Mouse (Mus musculus) spleen, adult 10 weeks (tissue): Measurements from ENCODE around the gene Lztr1. TPM values are rescaled to one million over a fixed set of nuclear protein-coding genes. Genes with fewer than 3 reads are reported as not detected.

Experiments
- polyA plus RNA-seq: library from polyadenylated mRNA; stranded (reverse); fragments of 350-450 nt; fragmentation: Illumina TruSeq; extraction: RNeasy Lipid Tissue Mini Kit (QIAGEN cat#74804); gene quantifications from one replicate; pipeline ENCODE4 v1.2.3, GENCODE M21; 2015; ENCODE audit warnings: low replicate concordance; ENCODE audit not compliant: insufficient read depth

Gene Lztr1
- polyA plus RNA-seq, result 43.9 TPM

GRCm38 (mm10) chr16:17508546-17509239, at the start of gene Lztr1:
Gene Lztr1, plus strand, starts transcription at chr16:17508688.

GRCm38 (mm10) chr16:17489469-17490111, 18.9 kb upstream of the Lztr1 start, which contains the start of gene Aifm3:
Gene Aifm3, plus strand, starts transcription at chr16:17489611.

GRCm38 (mm10) chr16:17530640-17531288, 22.3 kb downstream of the Lztr1 start, which contains the start of gene Thap7:
Gene Thap7, minus strand, starts transcription at chr16:17531136.

GRCm38 (mm10) chr16:17561128-17561750, 52.8 kb downstream of the Lztr1 start, which contains the start of gene Lrrc74b:
Gene Lrrc74b, minus strand, starts transcription at chr16:17561247.

GRCm38 (mm10) chr16:17561751-17562208, 53.3 kb downstream of the Lztr1 start, which contains the start of gene P2rx6:
Gene P2rx6, plus strand, starts transcription at chr16:17561885.

Other genes starting within 250 kb of the Lztr1 start
- 7.9 TPM for gene Tmem191c, start 232.6 kb upstream of the Lztr1 start, polyA plus RNA-seq
- gene Serpind1, start 177.3 kb upstream of the Lztr1 start, polyA plus RNA-seq, result 0.11 TPM
- 84.8 TPM for gene Snap29, start 102.7 kb upstream of the Lztr1 start, polyA plus RNA-seq
- 96.5 TPM for gene Pi4ka, start 102.4 kb upstream of the Lztr1 start, polyA plus RNA-seq
- gene Crkl, start 56.7 kb upstream of the Lztr1 start, polyA plus RNA-seq, result 51.0 TPM
- not detected for gene Aifm3, start 19.1 kb upstream of the Lztr1 start, polyA plus RNA-seq
- gene Thap7, start 22.4 kb downstream of the Lztr1 start, polyA plus RNA-seq, result 8.5 TPM
- 0.15 TPM for gene Lrrc74b, start 52.6 kb downstream of the Lztr1 start, polyA plus RNA-seq
- gene P2rx6, start 53.2 kb downstream of the Lztr1 start, polyA plus RNA-seq, result 0.22 TPM
- gene Slc7a4, start 74.5 kb downstream of the Lztr1 start, polyA plus RNA-seq, result 1.4 TPM
- gene Smpd4, start 110.7 kb downstream of the Lztr1 start, polyA plus RNA-seq, result 22.8 TPM
- not detected for gene Ccdc74a, start 137.8 kb downstream of the Lztr1 start, polyA plus RNA-seq
- gene Med15, start 224.2 kb downstream of the Lztr1 start, polyA plus RNA-seq, result 40.6 TPM